Mouse (Mus musculus): ENCODE data around the gene Bag1. TPM values are rescaled to one million over a fixed set of nuclear protein-coding genes. Genes with fewer than 3 reads are reported as not detected.
"Not testable (repeated sequence)": the region's sequence is repeated elsewhere in the genome, so short reads cannot be mapped to it uniquely, and the experiment has no call there.

The Bag1 gene
- total and polyA plus RNA-seq, 3 experiments: 268 to 368 (median 274) TPM

DNA sequence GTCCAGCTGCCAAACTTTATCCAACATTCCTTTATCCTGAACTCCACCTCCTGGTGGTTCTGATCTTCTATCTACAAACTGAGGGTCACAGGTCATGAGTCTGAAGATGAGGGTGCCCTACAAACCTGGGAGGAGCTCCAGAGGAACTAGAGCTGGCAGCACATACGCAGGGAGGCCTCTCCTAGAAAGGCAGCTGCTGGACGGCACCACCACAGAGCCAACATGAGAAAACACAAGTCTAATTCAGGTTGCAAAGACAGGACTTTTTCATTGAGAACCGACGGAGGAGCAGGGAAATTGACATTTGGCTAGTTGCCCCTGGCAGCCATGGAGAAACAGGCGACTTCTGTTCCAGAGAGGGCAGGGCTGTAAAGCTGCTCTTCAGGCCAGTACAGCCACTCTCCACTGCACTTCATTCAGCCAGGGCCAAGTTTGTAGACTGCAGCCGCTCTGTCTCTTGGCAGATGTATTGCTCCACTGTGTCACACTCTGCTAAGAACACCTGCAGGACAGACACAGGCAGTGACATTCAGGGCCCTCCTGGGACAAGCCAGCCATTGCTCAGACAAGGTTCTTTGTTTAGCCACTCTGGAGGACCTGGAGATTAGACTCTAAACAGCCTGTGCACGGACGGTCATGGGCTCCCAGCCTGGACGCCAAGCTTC is 11.8 kb downstream of the Bag1 start:
- DNase-seq: peak; percentile 53

DNA sequence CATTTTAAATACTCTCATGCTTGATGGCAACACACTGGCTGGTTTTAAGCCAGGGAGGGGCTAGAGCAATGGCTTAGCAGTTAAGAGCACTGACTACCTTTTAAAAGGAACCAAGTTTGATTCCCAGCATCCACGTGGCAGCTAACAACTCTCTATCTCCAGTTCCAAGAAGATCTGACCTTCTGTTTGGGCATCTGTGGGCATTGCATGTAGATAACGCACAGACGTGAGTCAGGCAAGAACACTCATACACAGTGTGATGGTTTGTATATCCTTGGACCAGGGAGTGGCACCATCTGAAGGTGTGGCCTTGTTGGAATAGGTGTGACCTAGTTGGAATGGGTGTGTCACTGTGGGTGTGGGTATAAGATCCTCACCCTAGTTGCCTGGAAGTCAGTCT is 13.7 kb downstream of the Bag1 start:
- not testable (repeated sequence) for DNase-seq

DNA sequence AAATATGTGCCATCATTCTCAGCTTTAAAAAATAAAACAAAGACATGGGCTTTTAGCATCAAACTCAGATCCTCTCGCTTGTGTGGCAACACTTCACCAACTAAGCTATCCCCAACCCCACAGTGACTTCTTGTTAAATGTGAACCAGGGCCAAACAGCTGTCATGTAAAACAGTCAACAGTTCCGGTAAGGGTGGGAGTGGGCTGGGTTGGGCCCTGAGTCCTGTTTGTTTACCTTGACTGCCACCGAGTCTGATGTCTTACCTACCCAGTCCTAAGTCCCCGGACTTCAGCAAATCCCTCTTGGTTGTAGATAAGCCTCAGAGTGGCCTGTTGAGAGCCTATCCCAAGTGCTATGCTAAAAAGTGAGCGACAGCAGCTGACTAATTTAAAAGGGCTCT is 14.4 kb downstream of the Bag1 start:
- DNase-seq: no peak

DNA sequence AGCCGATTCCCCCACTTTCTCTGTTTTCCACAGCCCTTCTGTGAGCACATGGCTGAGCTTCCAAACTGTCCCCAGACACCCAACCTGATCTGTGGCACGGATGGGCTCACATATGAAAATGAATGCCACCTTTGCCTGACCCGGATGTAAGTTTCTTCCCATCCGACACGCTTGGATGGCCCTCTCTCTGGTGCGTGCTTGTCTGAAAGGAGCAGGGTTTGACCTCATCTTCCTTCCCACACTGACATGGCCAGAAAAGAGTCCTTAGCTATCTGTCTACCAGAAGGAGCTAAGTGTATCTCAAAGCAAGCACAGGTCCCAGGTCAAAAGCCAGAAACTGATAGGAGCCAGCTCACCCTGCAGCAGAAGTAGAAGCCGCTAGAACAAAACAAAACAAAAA is 19.0 kb downstream of the Bag1 start:
- DNase-seq: no peak

DNA sequence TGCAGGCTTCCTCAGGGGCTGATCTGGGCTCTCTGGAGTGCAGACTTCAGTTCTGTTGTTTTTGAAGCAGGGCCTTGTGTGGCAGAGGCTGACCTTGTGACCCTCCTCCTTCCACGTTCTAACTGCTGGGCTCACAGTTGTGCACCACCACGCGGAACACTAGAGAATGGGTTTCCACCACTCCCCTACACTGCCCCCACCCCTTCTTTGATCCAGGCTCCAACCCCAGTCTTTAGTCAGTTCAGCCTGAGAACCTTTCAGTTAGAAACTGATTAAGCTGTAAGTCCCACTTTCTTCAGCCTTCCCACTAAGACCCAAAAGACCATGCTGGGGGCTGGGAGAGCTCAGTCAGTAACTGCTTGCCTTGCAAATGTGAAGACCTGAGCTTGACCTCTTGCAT is 22.5 kb downstream of the Bag1 start:
- DNase-seq: no peak

DNA sequence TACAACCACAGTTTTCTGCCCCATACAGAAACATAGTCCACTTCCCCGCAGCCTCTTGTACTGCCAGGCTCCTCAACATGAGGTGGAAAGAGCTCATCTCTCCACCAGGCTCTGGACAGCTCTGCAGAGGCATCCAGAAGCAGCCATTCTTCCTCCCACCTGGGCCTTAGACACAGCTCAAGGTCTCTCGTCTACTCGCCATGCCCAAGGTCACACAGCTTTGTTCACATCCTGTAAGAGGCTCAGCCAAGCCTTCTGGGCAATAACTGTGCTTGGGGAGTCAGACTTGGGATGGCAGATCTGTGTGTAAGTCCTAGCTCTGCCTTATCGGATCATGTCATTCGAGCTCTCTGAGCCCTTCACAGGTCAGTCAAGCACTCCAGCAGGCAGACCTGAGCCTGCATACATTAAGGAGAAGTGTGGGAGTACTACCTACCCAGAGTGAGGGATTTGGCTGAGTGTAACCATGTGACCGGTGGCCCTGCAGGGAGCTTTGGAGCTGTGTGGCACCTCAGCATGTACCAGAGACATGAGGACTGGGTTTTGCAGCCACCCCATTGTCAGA is 24.9 kb downstream of the Bag1 start:
- peak; percentile 54 for DNase-seq

DNA sequence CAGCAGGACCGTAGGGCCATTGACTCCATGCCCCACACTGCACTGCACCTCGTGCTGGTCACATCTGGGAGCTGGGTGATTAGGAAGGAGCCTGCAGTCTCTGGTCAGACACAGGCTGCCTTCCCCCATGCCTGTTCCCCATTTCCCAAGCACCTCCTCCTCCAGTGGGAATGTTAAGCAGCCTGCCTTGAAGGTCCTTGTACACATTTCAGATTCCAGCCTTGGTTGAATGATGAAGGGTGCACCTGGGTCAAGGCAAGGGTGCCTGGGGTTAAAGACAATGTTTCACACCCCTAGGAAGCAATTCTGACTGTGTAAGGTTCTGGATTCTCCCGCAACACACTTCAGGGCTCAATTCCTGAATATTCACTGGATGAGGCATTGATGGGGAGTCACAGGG is 26.8 kb downstream of the Bag1 start:
- DNase-seq: peak; percentile 29

DNA sequence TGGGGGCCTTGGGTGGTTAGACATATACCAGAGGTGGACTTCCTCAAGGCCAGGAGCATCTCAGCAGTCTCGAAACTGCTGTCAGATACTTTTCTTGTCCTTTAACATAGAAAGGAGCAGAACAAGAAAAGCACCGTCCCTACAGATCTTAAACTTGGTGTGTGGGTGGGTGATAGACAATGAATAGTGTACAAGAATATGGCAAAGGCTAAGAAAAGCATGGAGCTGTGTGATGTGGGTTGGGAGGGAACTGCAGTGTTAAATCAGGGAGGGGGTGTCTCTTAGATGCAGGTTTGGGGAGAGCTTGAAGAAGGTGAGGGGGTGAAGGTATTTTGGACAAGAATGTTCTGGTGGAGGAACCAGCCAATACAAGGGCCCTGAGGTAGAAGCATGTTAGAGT is 27.5 kb downstream of the Bag1 start:
- DNase-seq: no peak

DNA sequence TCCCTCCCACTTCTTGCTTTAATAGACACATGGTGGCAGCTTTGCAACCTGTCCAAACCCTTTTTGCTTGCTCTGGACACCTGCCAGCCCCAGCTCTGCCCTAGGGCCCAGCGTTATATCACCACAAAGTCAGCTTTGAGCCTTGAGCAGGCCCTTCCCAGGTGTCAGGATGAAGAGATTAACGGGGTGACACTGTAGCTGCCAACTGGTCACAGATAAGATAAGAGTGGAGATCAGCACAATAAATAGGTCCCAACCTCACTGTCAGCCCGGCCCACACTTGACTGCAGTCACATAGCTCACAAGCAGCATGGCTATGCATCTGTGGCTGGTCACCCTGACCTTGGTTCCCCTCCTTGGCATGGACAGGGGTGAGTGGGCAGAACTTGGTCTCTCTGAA is 28.3 kb downstream of the Bag1 start, which contains the start of gene Spink4:
Gene Spink4 (plus strand): TSS at position 268 of the 400 bp plus-strand sequence.
- peak; percentile 58 for DNase-seq

DNA sequence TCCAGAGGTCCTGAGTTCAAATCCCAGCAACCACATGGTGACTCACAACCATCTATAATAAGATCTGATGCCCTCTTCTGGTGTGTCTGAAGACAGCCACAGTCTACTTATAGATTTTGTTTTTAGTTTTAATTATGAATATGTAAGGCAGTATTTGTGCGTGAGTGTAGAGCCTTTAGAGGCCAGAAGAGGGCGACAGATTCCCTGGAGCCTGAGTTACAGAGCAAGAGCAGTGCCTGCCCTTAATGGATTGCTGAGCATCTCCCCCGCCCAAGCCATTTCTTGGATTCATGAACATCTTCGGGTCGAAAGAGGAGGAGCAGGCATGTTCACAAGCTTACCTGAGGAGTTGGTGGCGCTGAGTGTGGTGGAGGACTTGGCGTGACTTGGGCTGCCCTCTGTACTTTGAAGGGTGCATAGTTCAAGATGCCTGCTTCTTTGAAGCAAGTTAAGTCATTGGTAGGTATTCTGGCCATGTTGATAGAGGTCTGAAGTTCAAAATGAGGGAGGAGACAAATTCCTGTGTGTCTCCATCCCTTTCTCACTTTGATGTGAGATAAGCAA is 31.4 kb downstream of the Bag1 start:
- no peak for DNase-seq

DNA sequence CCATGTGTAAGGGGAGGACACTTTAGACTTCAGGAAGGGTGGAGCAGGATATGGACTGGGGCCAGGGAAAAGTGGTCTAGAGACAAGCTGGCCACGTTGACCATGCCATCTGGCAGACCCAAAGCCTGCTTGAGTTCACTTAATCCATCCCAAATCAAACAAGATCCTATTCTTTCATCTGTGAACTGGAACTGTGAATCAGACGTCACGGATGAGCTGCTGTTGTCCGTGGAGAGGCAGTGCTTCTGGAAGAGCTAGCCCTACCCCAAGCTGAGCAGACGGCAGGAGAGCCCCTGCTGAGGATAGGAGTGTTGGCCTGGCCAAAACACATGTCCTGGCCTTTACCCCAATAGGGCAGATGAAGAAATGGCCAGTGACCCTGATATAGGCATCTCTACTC is 32.1 kb downstream of the Bag1 start:
- no peak for DNase-seq

DNA sequence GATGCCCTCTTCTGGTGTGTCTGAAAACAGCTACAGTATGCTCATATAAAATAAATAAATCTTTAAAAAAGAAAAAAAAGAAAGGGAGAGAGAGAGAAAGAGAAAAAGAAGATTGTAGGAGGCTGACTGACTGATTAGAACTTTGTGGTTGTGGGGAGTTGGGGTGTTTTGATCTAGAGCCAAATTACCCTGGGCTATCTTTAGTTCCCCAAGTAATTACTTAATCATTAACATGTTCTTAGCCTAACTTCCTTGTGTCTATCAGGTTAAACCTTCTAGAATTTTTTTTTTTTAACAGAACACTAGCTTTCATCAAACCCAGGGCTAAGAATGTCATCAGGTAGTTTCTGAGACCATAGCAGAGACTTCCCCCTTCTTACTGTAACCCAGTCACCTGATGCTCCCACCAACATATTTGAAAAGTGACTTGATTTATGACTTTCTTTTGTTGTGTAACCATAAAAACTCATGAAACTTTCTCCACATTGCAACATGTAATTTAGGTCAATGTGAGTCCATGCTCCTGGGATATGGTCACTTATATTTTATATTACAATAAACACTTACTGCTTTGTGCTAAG is 33.7 kb downstream of the Bag1 start:
- DNase-seq: no peak

DNA sequence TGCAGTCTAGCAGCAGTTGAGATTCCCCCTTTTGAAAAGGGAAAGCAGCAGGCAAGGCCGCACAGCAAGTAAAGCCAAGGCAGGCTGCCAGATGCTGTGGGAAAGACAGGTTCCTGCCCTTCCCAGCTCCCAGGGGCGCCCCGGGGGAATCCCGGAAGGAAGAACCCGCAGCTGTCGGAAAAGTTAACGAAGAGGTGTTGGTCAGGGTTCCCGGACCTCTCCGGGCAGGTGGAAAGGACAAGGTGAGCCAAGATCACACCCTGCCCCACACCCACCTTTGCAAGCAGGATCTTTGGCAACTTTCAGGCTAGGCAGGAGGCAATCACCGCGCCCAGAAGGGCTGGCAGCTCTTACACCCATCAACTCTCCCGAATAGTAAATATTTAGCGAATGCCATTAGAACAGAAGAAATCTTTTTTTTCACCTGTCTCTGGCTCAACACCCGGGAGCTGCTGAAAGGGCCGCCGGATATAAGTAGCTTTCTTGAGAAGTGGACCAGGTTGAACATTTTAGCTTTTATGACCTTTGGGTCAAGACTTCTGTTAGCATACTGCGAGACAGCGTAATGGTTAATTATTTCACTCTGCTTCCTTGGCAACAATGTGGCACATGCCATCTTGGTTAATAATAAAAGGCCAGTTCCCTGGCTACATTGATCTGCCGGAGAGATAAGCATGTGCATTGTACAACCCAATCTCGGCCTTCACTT is 39.7 kb downstream of the Bag1 start:
- peak; percentile 62 for DNase-seq

DNA sequence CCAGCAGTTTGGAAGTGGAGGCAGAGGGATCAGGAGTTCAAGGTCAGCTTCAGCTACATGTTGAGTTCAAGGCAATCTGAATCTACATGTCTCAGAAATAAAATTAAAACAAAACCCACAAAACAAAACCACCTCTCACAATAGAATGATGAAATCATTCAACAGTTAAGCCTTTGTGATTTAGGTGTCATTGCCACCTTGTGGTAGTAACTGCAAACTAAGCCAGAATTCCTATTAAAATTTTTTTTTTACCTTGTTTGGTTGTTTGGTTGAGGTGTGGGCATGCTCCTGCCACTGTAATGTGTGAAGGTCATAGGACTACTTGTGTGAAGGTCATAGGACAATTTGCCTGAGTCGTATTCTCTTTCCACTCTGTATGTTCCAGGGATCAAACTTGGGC is 41.8 kb downstream of the Bag1 start:
- no peak for DNase-seq

DNA sequence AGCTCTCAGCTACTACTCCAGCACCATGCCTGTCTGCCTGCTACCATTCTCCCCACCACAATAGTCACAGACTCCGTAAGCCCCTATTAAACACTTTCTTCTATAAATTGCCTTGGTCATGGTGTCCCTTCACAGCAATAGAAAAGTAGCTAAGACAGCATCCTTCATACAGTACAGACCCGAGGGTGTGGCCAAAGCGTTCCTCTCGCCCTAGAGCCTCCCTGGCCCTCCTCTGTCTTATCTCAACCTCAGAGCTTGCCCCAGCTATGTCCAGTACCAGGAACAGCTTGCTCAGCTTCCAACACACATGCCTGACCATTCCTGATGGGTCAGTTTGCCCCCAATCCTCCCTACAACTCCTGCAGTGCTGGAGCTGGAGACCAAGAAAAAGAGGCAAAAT is 47.5 kb downstream of the Bag1 start:
- no peak for DNase-seq

DNA sequence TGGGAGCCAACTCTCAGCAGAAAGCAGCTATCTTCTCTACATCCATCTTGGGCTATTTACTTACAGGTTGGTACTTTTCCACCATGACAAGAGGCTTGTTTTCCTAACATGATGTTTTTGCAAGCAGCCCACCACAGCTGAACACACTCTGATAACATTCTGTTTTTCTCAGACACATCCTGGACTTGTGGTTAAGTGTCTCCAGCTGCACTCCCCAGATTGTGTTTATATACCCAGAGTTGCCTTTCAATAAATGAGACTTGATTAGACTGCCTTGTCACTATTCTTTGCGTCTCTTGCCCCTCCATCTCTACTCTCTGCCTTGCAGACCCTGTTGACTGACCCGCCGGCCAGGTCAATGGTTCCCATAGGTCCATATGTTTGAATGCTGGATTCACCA is 48.0 kb downstream of the Bag1 start:
- no peak for DNase-seq

DNA sequence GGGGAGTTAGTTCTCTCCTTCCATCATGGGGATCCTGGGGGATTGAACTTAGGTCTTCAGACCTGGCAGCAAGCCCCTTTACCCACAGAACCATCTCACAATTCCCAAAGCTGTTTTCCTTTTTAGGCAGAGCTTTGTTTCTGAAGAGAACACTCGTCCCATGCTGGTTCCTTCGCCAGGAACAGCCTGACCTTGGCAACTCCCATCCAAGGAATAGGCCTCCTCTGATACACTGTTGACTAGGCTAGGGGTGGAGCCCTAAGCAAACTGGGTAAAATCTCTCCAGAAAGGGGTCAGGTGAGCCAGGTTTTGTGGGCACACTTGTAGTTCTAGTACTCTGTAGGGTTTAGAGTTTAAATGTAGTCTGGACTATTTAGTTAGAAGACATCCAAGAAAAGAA is 48.8 kb downstream of the Bag1 start:
- DNase-seq: no peak

DNA sequence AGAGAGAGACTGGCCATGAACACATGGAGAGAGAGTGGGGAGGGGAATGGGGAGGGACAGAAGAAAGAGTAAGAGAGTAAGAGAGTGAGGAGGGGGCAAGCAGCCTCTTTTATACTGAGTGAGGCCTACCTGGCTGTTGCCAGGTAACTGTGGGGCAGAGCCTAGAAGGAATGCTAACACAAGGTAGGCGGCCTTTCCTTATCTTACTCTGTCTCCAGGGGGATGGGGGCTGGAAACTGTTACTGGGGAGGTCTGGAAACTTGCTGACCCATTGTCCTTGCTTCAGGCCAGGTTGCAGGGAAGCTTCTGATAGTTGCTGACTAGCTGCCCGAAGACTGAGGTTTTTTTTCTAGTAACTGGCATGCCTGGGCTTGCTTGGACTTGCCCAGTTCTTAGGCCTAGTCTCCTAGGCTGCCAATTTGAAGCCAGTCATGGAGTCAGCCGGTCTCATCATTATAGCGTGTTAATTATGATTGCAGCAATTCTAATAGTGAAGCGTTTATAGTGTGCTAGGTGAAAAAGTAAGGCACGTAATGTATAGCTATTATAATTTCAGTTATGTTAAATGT is 49.5 kb downstream of the Bag1 start:
- no peak for DNase-seq

DNA sequence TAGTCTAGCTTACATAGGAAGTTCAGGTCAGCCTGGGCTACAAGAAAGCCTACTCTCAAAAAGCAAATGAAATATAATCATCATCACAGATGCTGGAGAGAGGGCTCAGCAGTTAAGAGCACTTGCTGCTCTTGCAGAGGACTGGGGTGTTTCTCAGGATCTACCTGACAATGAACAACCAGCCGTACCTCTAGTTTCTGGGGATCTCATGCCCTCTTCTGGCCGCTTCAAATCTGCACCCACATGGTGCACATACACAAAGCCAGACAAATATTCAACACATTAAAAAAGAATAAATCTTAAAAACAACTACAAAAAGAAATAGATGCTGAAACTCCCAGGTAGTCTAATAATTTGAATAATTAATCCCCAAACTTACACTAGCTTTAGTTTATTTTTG is 52.4 kb downstream of the Bag1 start:
- DNase-seq: no peak

DNA sequence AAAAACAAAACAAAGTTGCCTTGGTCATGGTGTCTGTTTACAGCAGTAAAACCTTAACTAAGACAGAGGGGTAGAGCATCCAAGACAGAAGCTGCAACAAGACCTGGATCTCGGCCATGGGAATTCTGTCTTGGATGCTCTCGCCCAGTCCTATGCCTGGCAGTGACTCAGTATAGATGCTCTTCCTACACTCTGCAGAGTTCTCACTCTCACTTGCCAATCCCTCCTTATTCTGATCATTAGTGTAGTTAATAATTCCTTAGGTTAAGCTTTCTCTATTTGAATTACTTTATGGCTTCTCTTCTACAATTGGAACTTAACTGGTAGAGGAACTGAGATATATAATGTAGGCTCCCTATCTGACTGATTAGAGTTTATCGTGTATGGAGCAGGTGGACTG is 53.0 kb downstream of the Bag1 start:
- DNase-seq: no peak

DNA sequence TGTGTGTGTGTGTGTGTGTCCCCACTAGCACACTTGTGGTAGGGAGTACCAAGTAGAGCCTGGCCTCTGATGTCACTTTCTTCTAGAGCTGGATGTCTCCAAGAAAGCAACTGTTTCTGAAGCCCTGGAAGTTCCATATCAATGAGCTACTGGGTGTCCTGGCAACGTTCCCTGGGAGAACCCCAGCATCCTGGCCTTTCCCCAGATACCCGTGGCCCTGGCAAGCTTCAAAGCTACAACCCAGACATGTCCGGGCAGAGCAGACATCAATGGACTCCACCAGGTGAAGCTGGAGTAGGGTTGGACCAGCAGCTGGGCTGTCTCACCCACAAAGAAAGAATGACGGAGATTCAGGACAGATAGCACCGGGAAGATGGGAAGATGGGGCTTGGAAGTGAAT is 56.9 kb downstream of the Bag1 start:
- no peak for DNase-seq

DNA sequence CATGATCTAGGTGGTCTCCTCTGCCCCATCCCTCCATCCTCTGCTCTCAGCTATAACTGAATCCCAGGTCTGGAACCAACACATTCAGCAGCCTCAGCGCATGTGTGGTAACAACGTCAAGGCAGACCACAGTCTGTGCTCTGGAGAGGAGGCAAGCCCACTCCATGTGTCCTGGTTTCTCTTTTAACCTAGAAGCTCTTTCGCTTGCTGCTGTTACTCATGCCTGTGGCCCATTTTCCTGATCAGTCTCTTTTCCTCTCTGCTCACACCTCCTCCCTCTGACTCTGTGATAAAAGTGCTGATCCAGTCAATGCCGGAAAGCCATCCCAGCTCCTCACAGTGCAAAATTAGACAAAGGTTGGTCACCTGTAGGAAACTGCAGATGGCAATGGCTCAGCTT is 58.1 kb downstream of the Bag1 start:
- no peak for DNase-seq

DNA sequence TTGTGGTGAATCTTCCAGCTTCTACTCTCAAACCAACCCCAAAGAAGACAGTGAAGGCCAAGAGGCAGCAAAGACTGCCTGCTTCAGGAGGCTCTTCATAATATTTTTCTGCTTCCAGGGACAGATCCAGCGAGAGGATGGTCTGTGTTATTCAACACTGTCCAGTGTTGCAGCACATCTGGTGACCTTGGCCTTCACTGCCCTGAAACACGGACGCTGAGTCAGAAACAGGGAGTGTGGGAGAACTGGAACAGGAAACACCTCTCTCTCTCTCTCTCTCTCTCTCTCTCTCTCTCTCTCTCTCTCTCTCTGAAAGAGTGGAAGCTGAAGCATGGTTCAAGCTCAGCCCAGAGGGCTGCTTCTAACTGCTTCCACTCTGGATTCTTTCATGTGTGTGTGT is 58.8 kb downstream of the Bag1 start:
- peak; percentile 86 for DNase-seq

Measured in adrenal gland, adult 2 months (tissue).